Mouse (Mus musculus): ENCODE data around the gene Fmnl3.

DNA sequence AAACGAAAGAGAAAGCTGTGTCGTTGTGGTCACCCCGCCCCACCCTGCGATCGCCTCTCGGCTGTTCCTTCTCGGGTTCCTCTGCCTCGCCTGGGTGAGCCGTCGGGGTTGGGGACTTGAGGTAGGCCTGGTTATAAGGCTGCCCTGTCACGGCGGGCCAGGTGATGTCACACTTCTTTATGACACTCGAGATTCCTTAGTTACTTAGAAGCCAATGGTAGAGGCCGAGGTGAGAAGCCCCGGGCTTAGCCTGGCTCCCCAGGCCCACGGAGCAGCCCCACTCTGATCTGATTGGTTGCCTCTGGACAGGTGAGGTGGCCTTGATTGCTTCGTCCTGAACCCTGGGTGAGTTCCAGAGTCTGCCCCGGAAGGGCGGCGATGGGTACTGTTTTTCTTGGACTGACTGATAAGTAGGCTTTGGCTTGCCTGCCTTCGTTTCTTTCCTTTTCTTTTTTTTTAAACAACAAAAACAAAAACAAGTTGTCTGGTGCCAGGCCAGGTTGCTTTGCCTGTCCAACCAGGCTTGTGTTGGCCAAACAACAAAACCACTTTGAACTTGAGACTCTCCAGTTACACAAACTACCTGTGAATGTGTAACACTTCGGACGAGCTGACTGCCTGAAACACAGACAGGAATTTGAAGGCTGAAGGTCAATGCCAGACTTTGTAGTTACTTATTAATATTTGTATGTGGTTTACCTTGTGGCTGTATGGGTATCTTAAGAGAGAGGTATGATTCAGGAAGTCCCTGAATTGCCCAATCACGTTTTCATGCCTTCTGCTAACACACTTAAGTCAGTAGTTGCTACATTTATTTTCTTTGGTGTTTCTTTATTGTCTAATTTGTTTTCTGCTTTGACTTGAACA is 23.3 kb upstream of the Fmnl3 start:
- TF ChIP-seq POLR2A (IDR thresholded peaks at IDR 0.05; ENCODE audit: insufficient read depth, low read depth, low read length) (no peak), CTCF (IDR thresholded peaks at IDR 0.05) (no peak)

Measured in heart, adult 2 months (tissue).